Mouse (Mus musculus) ovary, postnatal 14 days (tissue): ENCODE results near the gene Aip.
"Not testable (repeated sequence)": the region's sequence is repeated elsewhere in the genome, so short reads cannot be mapped to it uniquely, and the experiment has no call there.

Experiments
- DNase-seq: peaks from one replicate; pipeline ENCODE4 v3.0.0; 2022; ENCODE audit warnings: low spot score

The Aip gene

GRCm38 (mm10) chr19:4135963-4136345 lies 10.3 kb upstream of the Aip start:
- DNase-seq, result not testable (repeated sequence)

GRCm38 (mm10) chr19:4135229-4135962 lies 9.7 kb upstream of the Aip start:
- DNase-seq, result not testable (repeated sequence)

- DNase-seq, result no peak
These were observed 8.7 kb upstream of the Aip start for GRCm38 (mm10) chr19:4134354-4134753.

GRCm38 (mm10) chr19:4131768-4132167 lies 6.1 kb upstream of the Aip start:
- no peak for DNase-seq

GRCm38 (mm10) chr19:4131075-4131474 lies 5.4 kb upstream of the Aip start:
- DNase-seq, result no peak

- DNase-seq, result no peak
These were observed 4.4 kb upstream of the Aip start for GRCm38 (mm10) chr19:4130106-4130505.

GRCm38 (mm10) chr19:4129462-4129861 lies 3.8 kb upstream of the Aip start:
- no peak for DNase-seq

- no peak for DNase-seq
These were observed 1.3 kb upstream of the Aip start for GRCm38 (mm10) chr19:4126759-4127495.

- not testable (repeated sequence) for DNase-seq
These were observed 390 bp downstream of the Aip start for GRCm38 (mm10) chr19:4125268-4125667.

- DNase-seq, result no peak
These were observed 1.2 kb downstream of the Aip start for GRCm38 (mm10) chr19:4124432-4124831.

- no peak for DNase-seq
These were observed 3.0 kb downstream of the Aip start for GRCm38 (mm10) chr19:4122411-4123370.

GRCm38 (mm10) chr19:4121896-4122295 lies 3.8 kb downstream of the Aip start:
- not testable (repeated sequence) for DNase-seq

GRCm38 (mm10) chr19:4121097-4121805 lies 4.4 kb downstream of the Aip start:
- peak; percentile 97 for DNase-seq

- no peak for DNase-seq
These were observed 5.2 kb downstream of the Aip start for GRCm38 (mm10) chr19:4120496-4120895.

GRCm38 (mm10) chr19:4119716-4120487 lies 5.8 kb downstream of the Aip start:
- DNase-seq, result no peak

- DNase-seq, result no peak
These were observed 7.3 kb downstream of the Aip start for GRCm38 (mm10) chr19:4118350-4118749.

- DNase-seq, result no peak
These were observed 8.7 kb downstream of the Aip start for GRCm38 (mm10) chr19:4117006-4117405.

GRCm38 (mm10) chr19:4115816-4116215 lies 9.8 kb downstream of the Aip start:
- no peak for DNase-seq

GRCm38 (mm10) chr19:4115144-4115543 lies 10.5 kb downstream of the Aip start:
- no peak for DNase-seq

GRCm38 (mm10) chr19:4114551-4114950 lies 11.1 kb downstream of the Aip start:
- no peak for DNase-seq

GRCm38 (mm10) chr19:4113806-4114230 lies 11.8 kb downstream of the Aip start:
- no peak for DNase-seq
